ENCODE assay signal across 19 mouse cellular contexts in genomic region chr3:146846237-146846636, GRCm38 (mm10). TPM values are rescaled to one million over a fixed set of nuclear protein-coding genes. Genes with fewer than 3 reads are reported as not detected.
DNase-seq lines count a peak whose midpoint lies in the region; TF ChIP-seq lines count a peak whose summit lies in the region.
"Had no signal": no experiment of that assay in that cellular context is flagged by ENCODE, and none has a peak within 500 bp of the region (broad histone marks: within the 10 kb centered on the region; RNA-seq: fewer than 3 reads in every experiment).

No protein-coding gene starts in this region.

- peaks cover 4% of the 10 kb centered on the region; the same call in 1 of the 2 replicates for H3K27me3 ChIP-seq in heart, embryonic 10.5 days (ENCODE audit: insufficient read depth, poor library complexity, severe bottlenecking)
- H3K27me3 ChIP-seq: embryonic facial prominence, embryonic 15.5 days; forebrain, embryonic 12.5 days; hindbrain, embryonic 15.5 days; limb, embryonic 13.5 days had no signal

- TF ChIP-seq CTCF in lung, adult 2 months (IDR thresholded peaks at IDR 0.05; ENCODE audit: insufficient read depth, low read length) = no peak

- H3K4me1 ChIP-seq in heart, embryonic 10.5 days = no peaks in the 10 kb centered on the region
- peaks cover 6% of the 10 kb centered on the region; the same call in 1 of the 2 replicates for H3K4me1 ChIP-seq in brown adipose tissue, adult 24 weeks (ENCODE audit: control insufficient read depth, insufficient read depth, insufficient read length, low read length)
- peaks cover 9% of the 10 kb centered on the region for H3K4me1 ChIP-seq in lung, adult 2 months (ENCODE audit: control insufficient read depth, insufficient read depth, low read length)
- H3K4me1 ChIP-seq: forebrain, embryonic 12.5 days had no signal

- H3K4me3 ChIP-seq in heart, embryonic 10.5 days = no peak overlapping the region
- H3K4me3 ChIP-seq in brown adipose tissue, adult 24 weeks (ENCODE audit: insufficient read depth, low read depth, low read length) = no peak overlapping the region
- no peak overlapping the region for H3K4me3 ChIP-seq in lung, adult 2 months (replicated peaks; ENCODE audit: extremely low read depth, low read depth, low read length)
- H3K4me3 ChIP-seq: embryonic facial prominence, embryonic 15.5 days; forebrain, embryonic 12.5 days; hindbrain, embryonic 15.5 days; limb, embryonic 13.5 days; megakaryocyte, embryonic 14.5 days had no signal

- no peaks in the 10 kb centered on the region for H3K36me3 ChIP-seq in heart, embryonic 10.5 days
- H3K36me3 ChIP-seq: embryonic facial prominence, embryonic 15.5 days; forebrain, embryonic 12.5 days; hindbrain, embryonic 15.5 days; limb, embryonic 13.5 days had no signal

- 82% methylated on average over 5 of the region's 5 CpGs for WGBS in heart, embryonic 10.5 days
- WGBS in lung, adult 2 months = 59% methylated on average over 5 of the region's 5 CpGs

- no peak overlapping the region for H3K27ac ChIP-seq in heart, embryonic 10.5 days
- H3K27ac ChIP-seq in brown adipose tissue, adult 24 weeks (replicated peaks; ENCODE audit: low read depth, low read length) = peak overlapping the region; percentile 96
- H3K27ac ChIP-seq: embryonic facial prominence, embryonic 15.5 days; forebrain, embryonic 12.5 days; hindbrain, embryonic 15.5 days; limb, embryonic 13.5 days had no signal

- TF ChIP-seq POLR2A in lung, adult 2 months (IDR thresholded peaks at IDR 0.05; ENCODE audit: borderline replicate concordance, extremely low read depth, low read depth, low read length) = 0 out of 2 replicates have a peak, but pooled peaks have one; percentile 18

- H3K9me3 ChIP-seq in heart, embryonic 10.5 days = no peaks in the 10 kb centered on the region
- H3K9me3 ChIP-seq: embryonic facial prominence, embryonic 15.5 days; forebrain, embryonic 12.5 days; hindbrain, embryonic 15.5 days; limb, embryonic 13.5 days; megakaryocyte, embryonic 14.5 days had no signal

- DNase-seq in adrenal gland, adult (ENCODE audit: inconsistent age in 2 of 2, low spot score in 1 of 2) = peak; percentile 14 to 38
- no peak for DNase-seq in adrenal gland, postnatal 10 days
- DNase-seq in heart, adult 8-10 months (ENCODE audit: low spot score) = peak; percentile 76
- DNase-seq in heart, embryonic 10.5 days (ENCODE audit: low spot score) = no peak
- no peak for DNase-seq in lung, adult 2 months
- no peak for DNase-seq in spleen, postnatal 14 days (ENCODE audit: low spot score in 2 of 2)
- DNase-seq in right cerebral cortex, postnatal 14 days = no peak
- DNase-seq: cerebellum, adult 8-10 months; kidney, adult 11 months; liver, postnatal 0 days; right cerebral cortex, adult 18-20 months; thymus, postnatal 25 days had no signal

RNA-seq across cellular contexts. Expression of gene Ttll7, which starts 5.9 kb away (rescaled TPM):
- 1 to 10 TPM; 5.0 to 5.5 TPM for total RNA-seq in adrenal gland, postnatal 10 days (2021)
- total RNA-seq in heart, adult 8-10 months (2022) = 1 to 10 TPM; 8.9 to 9.9 (median 9.4) TPM
- polyA plus RNA-seq in heart, embryonic 10.5 days (2016; fragmentation: Nextera tagmentation; extraction: Ambion mirVana) = 2.0 TPM in 2 replicates
- polyA plus RNA-seq in brown adipose tissue, adult 24 weeks (2012; ENCODE audit: insufficient read depth, insufficient read length, missing spikeins) = 0.59 and 2.3 TPM in 2 replicates
- 7.0 and 9.2 TPM in 2 replicates for polyA plus RNA-seq in lung, adult 2 months (2012; rRNA removed)
- total RNA-seq: neutrophil, adult 5-6 weeks had no signal

RNA-seq across cellular contexts. Expression of gene Prkacb, which starts 33.4 kb away (rescaled TPM):
- total RNA-seq in adrenal gland, postnatal 10 days (2021) = 100 to 1,000 TPM in 1 of 2 experiments, 10 to 100 TPM in 1; 93.2 to 107 TPM
- 10 to 100 TPM; 55.5 to 64.9 (median 61.1) TPM for total RNA-seq in heart, adult 8-10 months (2022)
- 50.0 and 52.9 TPM in 2 replicates for polyA plus RNA-seq in heart, embryonic 10.5 days (2016; fragmentation: Nextera tagmentation; extraction: Ambion mirVana)
- polyA plus RNA-seq in brown adipose tissue, adult 24 weeks (2012; ENCODE audit: insufficient read depth, insufficient read length, missing spikeins) = 31.6 and 32.9 TPM in 2 replicates
- polyA plus RNA-seq in lung, adult 2 months (2012; rRNA removed) = 21.2 and 26.1 TPM in 2 replicates

Comparison
In these comparisons a context has a peak if more than half of its experiments do, and no peak if none do; other contexts are left out.
1. DNase-seq: peak in adrenal gland, adult (2 of 2) and heart, adult 8-10 months (single experiment); none in adrenal gland, postnatal 10 days (single experiment), heart, embryonic 10.5 days (single experiment), lung, adult 2 months (single experiment), spleen, postnatal 14 days (0 of 2) and right cerebral cortex, postnatal 14 days (single experiment).